Mouse (Mus musculus) T-helper 17 cell (primary cell): ENCODE measurements at regions not wholly inside any gene's neighbourhood (a gene's known extent, or its start where the extent isn't known, plus 50 kb on each side); places are given as distances from the start of the nearest gene placed in this dataset.

Experiments
- in situ Hi-C, 2 experiments: fragments of 300-600 bp; cut with MboI, MseI; formaldehyde crosslinking; loops; 1 replicate in 1 of 2; 2 replicates in 1 of 2; pipeline ENCODE4 v1.15.1; 2025; ENCODE audit warnings: high pct_unique_total_duplicates in 2 of 2

DNA sequence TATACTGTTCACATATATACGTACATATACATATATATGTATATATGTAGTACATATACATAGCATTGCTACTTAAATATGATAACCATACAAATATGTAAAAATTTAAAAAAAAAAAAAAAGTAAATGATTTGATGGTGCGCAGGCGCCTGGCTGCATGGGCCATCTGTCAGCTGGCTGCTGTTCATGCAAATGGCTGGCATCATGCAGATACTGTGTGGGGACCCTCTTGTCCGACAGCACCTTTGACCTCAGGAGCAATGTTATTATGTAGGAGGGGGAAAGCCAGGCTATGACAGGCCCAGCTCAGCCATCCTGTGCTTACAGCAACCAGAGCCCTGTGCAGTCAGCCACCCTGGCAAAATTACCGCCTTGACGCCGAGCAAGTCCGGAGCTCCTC is 65.1 kb upstream of the Tnrc6c start:
- in situ Hi-C loops = no loop called here

DNA sequence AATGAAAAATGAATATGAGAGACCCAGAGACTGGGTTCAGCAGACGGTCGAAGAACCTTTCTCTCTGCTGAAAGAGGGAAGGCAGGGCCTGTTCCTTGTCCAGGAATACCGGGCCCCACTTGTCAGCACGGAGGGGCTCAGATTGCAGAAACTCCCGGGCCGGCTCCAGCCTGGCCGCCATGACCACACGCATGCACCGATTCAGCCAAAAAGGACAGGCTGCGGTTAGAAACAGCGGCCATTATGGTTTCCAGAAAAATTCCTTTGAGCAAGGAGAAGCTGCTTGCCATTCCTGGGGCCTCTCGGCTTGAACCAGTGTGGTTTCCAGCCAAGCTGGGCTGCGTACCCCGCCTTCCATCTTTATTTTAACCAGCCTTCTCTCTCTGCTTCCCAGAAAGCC is 64.7 kb upstream of the Tnrc6c start:
- in situ Hi-C loops = no loop called here

DNA sequence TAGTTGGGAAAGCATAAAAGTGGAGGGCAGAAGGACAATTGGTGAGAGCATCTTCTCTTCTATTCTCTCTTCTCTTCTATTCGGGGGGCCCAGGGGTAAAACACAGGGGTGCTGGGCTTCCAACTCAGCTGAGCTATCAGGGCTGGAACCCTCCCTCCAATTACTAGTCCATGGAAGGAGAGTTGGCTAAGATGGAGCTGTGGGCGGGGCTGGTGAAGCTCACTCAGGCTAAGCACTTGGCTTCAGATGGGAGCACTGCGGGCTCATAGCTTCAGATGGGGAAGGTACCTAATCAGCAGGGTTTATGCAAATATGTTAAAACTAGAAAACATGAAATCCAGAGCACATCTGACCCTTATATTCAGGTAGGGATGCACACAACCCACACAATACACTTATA is 61.5 kb upstream of the Tnrc6c start:
- in situ Hi-C loops = no loop called here

DNA sequence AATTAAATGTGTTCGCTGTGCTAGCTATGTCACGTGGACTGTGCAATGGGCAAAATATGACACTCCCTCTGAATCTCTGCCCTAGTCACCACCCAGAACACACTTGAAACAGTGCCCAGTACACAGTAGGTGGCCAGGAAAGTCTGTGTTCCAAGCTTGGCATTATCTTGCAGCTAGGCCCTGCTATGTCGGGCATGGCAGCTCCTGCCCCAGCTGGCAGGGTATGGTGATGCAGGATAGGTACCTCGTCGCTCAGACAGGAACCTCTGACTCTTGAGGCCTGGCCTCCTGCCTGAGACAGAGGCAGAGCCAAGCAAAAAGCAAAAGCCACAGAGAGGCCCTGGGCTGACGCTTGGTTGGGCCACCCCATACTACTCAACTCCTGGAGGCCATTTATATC is 57.9 kb upstream of the Tnrc6c start:
- in situ Hi-C loops = no loop called here

DNA sequence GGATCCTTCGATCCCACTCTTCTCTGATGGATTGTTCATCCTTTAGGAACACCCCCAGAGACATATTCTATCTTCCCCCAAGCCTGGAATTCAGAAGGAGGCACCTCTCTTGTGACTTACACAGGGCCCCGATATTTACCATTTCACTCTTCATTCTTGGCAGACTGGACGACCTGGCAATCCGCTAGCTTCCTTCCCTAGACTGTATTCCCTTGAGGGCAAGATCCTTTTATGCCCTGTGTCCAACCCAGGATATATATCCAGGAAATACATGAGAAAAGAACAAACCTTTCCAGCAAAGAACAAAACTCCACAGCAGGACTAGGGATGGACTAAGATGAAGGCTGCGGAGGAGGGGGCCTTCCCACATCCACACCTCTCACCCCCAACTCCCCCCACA is 56.3 kb upstream of the Tnrc6c start:
- in situ Hi-C loops = no loop called here

DNA sequence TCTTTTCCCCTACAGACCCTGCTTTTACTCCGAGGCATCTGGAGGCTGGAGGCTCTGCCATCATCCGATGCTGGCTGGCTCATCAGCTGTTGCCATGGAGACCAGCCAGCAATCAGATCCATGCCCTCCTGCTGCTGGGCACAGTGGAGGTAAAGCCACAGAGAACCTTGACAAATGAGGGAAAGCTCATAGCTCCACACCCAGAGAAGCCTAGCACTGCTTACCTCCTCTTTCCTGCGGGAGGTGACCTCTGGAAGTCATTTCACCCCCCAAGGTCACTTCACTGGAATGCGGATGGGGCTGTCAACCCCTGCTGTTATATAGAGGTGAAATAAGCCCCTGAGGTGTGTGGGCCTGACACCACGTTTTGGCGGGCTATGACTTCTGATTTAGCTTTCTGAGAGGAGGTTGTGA is 55.9 kb upstream of the Tnrc6c start:
- in situ Hi-C loops = no loop called here

DNA sequence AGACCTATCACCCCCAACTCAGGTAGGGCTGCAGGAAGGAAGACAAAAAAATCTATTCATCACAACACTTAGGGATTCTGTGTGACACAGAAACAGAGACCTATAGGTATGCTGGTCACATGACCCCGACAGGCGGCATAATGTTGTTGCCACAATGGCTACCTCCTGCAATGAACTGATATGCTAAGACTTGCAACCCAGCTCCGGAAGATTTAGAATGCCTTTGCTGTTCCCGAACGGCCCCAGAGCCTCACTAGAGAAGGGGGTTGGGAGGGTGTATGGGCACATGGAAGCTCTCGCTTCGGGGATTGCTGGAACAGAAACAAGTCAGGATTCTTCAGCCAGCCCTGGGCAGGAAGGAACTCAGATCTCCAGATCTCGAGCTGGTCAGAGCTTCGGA is 55.5 kb upstream of the Tnrc6c start:
- in situ Hi-C loops = no loop called here

DNA sequence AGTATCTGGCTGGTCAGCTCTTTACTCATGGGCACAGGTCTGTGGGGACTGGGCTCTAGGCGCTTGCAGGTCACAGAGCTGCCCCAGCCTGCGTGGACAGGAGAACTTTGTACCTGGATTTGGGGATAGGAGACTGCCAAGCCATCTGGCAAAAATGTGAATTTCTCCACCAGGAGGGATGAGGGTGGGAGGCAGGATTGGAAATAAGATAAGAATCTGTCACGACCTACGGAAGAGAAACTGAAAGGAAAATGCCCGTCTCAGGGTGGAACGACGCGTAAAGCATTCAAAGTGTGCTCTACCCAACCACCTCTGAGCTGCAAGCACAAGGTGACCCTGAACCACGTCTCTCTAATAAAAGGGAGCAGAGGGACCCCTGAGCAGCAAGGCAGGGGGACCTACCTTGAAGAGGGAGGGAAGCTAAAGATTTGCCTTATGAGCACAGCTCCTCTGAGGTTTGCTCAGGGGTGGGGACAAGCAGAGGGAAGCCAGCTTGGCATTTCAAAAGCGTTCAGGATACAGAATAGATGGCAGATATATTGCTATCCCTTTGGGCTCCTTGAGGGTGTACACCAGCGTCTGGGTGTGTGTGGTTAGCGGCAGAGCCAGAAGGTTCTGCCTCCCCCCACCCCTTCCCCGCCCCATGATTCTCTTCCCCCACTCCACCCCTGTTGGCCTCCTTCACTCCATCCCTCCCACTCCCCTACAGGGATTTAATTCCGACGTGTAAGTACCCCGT is 54.9 kb upstream of the Tnrc6c start:
- in situ Hi-C loops = no loop called here

DNA sequence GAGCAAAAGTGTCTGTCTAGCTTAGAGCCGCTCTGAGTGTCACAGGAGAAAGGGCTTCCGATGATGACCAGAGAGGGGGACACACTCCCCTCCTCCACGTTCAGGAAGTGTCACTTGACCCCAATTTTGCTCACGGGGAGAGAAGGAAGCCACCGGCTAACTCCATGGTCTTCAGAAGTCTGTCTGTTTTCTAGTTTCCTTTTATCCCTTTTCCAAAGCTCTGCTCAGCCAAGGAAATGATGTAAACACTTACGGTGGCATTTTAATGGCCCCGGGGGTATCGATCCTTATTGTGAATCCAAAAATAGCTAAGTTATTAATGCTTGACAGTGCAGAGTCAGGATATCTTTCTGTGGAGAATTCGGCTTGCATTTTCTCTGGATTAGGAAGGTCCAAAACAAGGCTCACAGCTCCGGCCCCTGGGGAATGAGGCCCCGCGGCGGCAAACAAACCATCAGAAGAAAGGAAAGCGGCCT is 54.3 kb upstream of the Tnrc6c start:
- in situ Hi-C loops = no loop called here

DNA sequence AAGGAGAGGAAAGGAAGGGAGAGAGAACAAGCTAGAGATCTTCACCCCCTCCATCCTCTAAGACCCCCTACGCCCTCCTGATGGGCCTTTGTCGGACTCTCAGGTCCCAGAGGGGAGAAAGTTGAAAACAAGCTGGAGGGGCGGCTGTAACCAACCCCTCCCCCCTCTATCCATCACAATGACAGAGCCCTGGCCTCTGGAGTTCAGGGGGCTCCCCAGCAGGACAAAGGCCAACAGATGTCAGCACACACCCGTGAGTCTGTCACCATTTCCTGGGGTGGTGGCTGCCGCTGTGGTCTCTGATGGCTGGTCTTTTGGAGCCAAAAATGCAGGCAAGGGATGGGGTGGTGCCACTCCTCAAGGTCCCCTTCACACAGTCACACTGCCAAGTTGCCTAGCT is 52.9 kb upstream of the Tnrc6c start:
- in situ Hi-C loops = no loop called here

DNA sequence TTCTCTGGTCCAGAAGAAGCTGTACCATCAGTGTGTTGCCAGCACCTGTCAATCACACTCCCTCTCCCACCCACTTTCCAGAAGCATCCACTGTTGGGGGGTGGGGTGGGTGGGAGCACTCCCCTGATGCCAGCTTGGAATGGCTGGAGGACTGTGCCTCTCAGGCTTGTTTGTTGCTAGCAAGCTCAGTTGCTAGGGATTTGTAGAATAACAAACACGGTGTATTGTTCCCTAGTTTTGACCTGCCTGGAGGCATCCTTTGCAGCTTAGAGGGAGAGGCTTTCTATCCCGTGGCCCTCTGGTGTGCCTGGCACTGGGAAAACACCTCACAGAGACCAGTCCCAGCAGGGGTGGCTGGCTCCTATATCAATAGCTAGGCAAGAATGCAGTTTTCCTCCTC is 50.1 kb upstream of the Tnrc6c start:
- in situ Hi-C loops = no loop called here
